Mouse (Mus musculus): ENCODE results near the gene Col23a1.

The Col23a1 gene

DNA sequence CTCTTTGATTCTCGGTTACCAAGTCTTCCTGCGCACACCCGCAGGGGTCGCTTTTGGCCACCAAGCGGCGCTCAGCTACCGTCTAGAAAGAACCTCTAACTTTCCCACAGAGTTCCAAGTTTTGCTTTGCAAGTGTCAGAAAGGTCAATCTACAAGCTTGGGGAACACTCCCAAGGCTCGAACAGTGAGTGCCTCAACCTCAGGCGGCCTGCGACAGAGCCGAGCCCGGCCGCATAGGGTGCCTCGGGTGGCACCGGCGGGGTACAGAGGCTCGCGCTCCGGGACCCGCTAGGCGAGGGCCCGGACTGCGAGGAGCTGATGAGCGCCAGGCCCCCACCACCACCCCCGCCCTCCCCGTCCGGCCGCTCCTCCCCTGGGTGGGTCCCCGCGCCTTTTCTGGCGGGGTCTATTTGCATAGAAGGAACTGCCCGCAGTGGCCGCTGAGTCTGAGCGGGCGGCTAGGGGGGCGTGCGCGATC is at the start of gene Col23a1:
Gene Col23a1, plus strand, starts transcription at position 357 of the 478 bp plus-strand sequence.
- DNase-seq (ENCODE audit: low read depth, low spot score) = peak; percentile 90

DNA sequence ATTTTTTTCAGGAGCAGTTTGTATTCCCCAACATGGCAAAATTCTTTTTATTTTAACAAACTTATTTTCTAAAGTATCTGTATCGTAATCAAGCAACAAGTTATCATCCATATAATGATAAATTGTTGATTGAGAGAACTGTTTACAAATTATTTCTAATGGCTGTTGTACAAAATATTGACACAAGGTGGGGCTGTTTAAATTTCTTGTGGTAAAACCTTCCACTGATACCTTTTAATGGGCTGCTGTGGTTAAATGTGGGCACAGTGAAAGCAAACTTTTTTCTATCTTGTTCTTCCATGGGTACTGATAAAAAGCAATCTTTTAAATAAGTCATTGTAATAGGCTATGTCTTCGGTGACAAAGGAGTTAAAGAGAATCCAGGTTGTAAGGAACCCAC is 46.8 kb upstream of the Col23a1 start:
- DNase-seq (ENCODE audit: low read depth, low spot score) = no peak

DNA sequence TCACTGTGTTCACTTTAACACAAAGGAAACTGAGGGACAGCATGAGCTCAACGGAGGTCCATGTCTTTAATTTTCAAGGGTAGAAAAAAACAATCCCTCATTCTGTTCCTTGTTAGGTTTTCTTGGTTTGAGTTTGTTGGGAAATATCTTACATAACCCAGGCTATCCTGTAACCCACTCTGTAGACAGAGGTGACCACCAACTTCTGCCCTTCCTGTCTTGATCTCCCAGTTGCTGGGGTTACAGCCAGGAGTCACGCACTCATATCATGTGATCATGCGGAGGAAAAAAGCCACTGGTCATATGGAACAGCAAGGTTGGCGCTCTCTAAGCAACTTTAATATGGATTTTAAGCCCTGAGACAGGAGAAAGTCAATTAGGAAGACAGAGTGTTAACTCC is 32.7 kb upstream of the Col23a1 start:
- DNase-seq (ENCODE audit: low read depth, low spot score) = no peak

DNA sequence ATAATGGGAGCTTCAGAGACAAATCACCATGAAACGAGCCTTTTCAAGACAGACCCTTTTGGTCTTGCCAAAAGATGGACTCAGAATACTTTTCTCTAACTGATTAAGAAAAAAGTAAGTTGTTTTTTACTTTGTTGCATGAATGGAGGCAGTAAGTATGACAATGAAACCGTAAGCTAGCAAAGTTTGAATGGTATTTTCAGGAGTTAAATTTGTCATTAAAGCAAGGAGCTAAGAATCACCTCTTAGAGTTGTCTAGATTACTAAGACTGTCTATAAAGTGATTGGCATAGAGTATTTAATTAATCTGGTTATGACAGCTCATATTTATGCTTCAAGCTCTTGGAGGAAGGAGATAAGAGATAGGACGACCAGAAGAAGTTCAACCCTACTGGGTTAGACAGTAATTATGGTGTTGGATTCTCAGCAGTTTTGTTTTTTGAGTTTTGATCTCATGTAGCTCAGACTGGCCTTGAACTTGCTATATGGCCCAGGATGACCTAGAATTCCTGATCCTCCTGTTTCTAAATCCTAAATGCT is 28.0 kb upstream of the Col23a1 start, which contains the start of gene Clk4:
Gene Clk4, plus strand, starts transcription at position 51 of the 540 bp plus-strand sequence.
- DNase-seq (ENCODE audit: low read depth, low spot score) = no peak

DNA sequence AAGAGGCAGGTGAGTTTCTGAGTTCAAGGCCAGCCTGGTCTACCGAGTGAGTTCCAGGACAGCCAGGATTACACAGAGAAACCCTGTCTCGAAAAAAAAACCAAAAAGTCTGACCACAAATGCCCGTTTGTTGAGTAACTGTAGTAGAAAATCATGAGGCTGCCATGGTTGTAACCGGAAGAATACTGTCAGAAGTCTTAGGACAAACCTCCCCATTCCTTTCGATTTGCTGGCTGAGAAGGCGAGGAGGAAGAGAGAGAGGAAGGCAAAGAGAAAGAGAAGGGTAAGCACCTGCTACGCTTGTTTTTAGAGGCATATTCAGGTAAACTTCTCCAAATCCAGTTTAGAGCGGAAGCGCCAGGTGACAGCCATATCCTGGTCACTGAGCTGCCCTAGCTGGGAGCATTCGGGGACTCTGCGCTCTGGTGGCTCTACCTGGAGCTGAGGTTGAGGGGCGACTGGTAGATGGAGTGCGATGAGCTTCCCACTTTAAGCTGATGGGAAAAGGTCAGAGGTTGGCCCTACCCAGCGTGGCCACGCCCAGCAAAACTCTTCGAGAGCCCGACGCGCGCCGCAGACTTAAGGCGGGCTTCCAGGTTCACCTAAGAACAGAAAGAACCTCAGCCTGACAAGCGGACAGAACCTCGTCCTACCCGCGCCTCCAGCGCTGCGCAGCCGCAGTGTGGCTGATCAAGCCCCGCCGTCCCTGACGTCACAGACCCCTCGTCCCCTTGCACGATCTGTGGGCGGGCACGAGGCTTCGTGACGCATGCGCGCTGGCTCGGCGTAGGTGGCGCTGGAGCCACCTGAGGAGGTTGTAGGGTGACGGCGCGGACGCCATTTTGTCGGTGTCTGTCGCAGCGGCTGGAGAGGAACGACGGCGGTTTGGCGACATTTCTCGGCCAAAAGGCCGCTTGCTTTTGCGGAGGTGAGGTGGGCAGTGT is 27.1 kb upstream of the Col23a1 start, which contains the start of gene BC049762:
Gene BC049762, minus strand, starts transcription at position 705 of the 944 bp plus-strand sequence.
- DNase-seq (ENCODE audit: low read depth, low spot score) = peak; percentile 99

DNA sequence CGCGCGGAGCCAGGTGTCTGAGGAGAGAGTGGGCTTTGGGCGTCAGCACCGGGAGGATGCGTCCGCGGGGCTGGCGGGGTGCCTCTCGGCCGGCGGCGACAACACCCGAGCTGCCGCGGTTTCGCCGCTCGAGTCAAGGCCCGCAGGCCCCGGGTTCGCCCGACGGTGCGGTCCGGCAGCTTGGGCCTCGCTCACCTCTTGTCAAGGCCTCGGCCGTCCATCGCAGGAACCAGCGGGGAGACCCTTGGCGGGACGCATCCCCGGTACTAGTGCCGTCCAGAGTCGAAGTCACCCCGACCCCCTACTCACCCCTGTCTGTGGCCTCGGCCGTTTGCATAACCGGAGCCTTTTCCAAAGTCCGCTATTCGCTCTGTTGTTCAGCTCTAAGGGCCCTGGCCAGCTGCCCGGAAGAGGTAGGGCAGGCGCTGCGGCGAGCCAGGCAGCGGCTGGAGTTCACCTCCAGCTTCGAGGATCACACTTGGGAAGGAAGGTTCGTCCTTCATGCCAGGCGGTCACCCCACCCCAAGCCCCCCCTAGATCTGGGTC is 26.4 kb upstream of the Col23a1 start:
- no peak for DNase-seq (ENCODE audit: low read depth, low spot score)

DNA sequence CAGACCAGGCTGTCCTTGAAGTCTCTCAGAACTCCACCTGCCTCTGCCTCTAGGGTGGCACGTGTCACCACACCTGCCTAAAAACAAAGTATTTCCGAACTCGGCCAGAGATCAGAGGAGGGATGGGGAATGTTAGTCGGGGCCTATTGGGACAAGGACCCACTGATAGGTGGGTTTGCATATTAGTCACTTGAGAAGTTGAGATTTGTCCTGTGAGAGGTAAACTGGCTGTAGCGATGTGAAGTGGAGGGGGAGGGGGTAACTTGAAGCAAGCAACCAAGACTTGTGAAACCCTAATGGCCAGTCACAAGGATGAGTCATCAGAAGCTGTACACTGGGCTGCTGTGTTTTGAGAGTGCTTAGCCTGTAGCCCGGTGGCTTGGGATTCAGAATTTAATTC is 25.4 kb upstream of the Col23a1 start:
- DNase-seq (ENCODE audit: low read depth, low spot score) = peak; percentile 53

DNA sequence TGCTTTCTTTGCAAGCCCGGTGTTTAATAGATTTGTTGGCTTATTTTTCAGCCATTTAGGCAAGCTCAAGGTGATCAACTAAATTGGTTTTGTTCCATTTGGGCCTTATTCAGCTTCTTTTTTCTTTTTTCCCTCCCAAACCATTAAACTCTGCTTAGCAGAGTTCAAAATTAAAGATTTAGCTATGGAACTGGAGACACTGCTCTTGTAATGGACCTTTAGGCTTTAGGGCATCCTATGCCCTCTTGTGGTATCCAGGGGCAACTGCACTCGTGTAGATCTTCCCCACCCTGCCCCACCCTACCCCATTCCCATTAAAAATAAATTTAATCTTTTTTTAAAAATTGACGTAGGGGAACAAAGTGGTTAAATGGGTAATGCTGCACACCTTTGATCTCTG is 24.4 kb upstream of the Col23a1 start:
- peak; percentile 54 for DNase-seq (ENCODE audit: low read depth, low spot score)

DNA sequence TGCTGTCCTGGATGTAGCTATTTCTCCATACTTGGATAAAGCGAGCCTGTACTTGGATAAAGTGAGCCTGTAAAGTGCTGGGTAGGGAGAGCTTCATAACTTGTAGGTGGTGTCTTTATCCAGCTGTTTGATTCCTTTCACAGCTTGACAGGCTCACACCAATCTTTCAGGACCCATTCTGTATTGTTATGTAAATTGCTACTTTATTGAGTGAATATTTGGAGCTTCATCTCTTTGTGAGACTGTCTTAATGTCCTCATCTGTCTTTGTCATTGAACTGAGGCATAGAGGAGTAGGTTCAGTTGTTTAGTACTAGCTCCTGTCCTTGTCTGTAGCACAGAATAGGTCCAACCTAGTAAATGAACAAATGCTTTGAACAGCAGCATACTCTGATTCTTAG is 15.3 kb upstream of the Col23a1 start:
- peak; percentile 75 for DNase-seq (ENCODE audit: low read depth, low spot score)

DNA sequence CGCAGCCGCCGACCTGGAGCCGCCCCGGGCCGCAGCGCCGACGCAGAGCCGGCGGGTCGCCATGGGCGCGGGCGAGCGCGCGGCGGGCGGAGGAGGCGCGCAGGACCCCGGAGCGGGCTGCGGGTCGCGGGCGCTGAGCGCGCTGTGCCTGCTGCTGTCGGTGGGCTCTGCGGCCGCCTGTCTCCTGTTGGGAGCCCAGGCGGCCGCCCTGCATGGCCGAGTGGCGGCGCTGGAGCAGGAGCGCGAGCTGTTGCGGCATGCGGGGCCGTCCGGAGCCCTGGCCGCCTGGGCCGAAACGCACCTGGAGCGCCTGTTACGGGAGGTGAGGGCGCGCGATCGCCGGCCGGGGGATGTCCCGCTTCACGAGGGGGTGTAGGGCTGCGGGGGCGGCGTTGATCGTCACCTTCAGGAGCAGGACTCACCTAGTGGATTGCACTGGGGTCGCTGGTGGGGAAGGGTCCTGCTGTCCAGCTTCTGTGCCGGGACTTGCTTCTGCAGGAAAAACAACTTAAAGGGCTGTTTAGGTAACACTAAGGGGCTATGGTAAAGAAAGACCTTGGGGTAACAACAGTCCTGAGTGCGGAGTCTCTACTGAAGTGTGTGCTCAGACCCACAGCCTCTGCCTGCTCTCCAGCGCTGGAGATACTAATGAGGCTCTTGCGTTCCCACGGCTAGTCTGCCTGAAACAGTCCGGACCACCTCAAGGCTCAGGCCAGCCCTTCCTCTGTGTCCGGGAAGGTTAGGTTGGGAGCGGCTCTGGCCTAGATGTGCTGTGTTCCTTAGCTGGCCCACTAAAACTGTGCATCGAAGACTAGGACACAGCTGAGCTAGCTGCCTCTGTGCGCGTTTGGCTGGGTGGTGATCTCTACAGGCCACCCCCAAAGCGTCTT is 591 bp downstream of the Col23a1 start:
- peak; percentile 50 for DNase-seq (ENCODE audit: low read depth, low spot score)

DNA sequence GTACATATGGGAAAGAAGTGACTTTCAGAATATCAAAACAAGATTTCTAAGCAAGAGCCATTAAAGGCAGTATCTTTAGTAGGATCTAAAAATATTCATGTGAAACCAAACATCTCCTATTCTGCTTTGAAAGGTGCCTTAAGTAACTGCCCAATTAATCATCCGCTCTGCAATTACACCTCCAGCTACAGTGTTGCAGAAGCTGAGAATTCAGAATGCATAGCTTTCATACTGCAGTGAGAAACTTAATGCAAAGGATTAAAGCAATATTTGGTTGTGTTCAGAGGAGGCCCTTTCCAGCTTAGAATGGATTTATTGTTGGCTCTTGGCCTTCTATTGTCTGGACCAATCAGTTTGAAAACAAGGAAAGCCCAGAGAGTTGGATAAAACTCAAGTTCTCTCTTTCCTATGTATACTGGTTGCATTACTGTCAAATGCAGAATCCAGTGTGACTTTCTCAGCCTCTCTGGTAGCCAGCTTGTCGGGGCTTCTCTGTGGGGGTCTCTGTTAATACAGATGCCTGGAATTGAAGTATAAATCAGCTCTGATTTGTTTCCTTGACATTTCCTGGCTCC is 4.3 kb downstream of the Col23a1 start:
- no peak for DNase-seq (ENCODE audit: low read depth, low spot score)

DNA sequence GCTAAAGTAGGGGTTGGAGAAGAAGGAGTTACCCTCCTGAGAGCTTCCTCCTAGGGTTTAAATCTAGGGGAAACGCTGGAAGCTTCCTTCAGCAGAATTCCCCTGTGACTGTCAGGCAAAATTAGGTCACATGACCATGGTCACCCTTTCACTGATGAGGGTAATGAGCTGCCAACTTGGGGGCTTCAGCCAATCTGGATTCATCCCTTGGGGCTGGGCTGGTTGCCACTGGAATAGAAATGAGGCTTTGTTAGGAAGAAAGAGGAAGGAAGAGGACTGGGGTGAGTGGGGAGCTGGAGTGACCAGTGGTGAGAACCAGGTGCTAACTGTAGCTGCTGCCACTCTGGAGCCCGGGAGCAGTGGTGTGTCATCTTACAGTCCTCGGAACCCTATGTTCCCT is 6.0 kb downstream of the Col23a1 start:
- no peak for DNase-seq (ENCODE audit: low read depth, low spot score)

DNA sequence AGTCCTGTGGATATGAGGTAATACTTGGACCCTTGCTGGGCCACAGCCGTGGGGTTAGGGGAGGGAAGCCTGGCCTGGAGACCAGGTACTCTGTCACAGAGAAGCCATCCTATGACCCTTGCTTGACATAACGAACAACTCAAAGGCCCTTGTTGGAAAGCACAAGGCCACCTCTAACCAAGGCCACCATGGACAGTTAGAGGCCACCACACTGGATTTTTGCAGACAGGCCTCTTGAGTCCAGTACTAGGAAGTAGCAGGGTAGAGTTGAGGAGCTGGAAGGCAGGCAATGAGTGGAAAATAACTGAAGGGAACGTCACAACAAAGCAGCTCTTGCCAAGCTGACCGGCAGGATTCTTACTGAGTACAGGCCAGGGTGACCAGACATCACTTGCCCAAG is 9.0 kb downstream of the Col23a1 start:
- DNase-seq (ENCODE audit: low read depth, low spot score) = no peak

DNA sequence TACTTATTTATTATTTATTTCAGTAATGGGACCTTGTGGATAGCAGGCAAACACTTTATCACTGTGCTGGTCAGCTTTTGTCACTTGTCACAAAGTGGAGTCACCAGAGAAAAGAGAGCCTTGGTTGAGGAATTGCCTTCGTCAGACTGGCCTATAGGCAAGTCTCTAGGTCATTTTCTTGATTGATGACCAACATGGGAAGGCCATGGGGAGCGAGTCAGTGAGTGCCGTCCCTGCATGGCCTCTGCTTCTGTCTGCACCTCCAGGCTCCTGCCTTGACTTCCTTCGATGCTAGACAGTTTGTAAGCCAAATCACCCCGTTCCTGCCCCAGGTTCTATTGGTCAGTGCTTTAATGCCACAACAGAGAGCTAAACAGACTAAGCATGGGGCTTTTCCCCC is 12.7 kb downstream of the Col23a1 start:
- DNase-seq (ENCODE audit: low read depth, low spot score) = no peak

DNA sequence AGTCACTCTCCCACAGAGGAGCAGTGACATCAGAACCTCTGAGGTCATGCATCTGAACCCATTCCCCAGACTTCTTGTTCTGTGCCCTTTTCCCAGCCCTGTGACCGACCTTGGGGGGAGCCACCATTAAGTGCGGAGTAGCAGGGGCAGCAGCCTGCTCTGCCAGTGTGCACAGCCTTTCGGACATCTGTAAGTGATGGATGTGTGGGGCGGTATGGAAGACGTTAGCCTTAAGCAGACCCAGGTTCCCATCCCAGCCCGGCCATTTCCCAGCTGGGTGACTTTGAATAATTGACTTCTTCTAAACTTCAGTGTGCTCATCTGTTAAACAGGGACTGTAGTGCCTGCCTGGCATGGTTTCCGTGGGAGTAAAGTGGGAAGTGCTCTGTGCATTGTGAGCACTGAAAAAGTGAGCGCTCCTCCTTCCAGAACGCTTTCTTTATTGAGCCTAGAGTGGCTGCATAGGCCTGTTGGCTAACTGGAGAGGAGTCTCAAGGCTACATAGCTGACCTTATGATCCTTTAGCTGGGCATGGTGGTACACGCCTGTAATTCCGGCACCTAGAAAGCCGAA is 14.3 kb downstream of the Col23a1 start:
- no peak for DNase-seq (ENCODE audit: low read depth, low spot score)

DNA sequence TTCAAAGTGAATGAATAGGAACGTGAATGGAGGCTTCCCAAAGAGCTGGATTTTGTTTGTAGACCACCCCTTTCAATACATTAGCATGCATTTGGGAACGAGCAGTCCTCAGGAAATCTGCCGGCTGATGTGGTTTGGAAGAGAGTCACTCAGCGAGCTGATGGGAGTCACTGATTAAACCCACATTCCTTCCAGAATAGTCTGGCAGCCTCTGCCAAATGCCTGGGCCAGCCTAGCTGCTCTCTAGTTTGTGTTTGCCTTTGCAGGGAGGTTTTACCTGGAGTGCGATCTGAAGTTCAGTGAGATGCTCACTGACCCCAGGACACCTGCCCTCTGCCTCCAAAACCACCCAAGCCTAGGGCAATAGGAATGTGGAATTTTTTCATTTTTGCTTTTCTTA is 18.6 kb downstream of the Col23a1 start:
- no peak for DNase-seq (ENCODE audit: low read depth, low spot score)

DNA sequence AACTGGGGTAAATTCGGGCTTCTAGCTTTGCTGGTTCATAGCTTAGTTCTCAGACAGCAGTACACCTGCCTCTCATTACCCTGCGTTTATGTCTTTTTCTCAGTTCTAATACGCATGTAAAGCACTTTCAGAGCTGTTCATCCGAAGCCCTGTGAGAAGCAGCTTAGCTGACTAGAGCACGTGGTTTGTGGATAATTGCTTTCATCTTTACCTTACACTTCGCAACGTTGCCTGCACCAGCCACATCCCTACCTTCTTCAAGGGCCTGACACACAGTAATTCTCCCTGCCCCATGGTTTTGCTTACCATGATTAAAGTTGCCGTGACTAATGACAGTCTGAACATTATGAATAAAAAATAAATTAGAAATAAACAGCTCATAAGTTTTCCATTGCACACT is 22.1 kb downstream of the Col23a1 start:
- DNase-seq (ENCODE audit: low read depth, low spot score) = no peak

DNA sequence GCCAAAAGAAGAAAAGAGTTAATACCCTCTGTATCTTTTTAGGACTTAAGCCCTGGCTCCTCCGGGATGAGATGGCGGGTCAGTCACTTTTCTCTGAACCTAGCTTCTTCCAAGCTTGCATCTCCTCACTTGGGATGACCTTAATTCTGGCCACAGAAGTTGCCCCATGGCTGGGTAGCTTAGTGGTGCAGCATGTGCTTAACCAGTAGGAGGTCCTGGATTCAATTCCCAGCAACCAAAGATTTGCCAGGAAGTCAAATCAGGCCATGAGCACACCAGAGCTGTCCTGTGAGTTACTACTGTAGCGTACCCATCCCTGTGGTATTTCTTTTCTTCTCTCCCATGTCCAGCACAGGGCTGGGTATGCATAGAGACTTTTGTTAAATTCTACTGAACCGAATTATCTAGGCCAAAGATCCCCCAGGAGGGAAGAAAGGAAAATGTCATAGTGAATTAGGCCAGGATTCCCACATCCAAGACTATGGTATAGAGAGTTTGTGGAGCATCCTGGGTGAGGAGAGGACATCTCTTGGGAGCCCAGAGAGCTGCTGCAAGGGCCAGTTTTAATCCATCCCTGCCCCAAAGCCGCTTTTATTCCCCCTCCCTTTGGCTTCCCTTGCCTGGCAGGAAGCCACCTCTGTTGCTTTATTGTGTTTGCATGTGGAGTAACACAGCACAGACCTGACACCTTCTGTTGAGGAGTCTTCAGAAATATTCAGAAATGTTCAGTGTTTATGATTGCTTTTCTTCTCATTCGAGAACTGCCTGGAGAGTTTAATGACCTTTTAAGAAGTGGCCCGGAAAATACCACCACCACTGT is 26.5 kb downstream of the Col23a1 start:
- DNase-seq (ENCODE audit: low read depth, low spot score) = no peak

DNA sequence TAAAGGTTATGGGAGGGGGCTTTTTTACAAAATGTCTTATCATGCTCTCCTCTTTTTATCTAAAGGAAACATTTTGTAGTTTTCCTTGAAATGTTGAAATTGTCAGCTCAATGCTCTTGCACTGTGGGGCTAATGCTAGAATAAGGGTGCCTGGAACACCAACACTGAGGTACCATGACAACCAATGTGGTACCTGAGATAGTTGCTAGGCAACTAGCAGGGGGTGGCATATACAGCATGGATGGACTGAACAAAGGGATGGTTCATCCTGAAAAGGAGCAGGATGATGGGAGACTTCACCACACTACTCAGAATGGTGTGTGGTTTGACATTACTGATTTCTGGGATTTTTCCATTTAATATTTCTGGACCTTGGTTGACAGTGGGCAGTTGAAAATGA is 30.9 kb downstream of the Col23a1 start:
- peak; percentile 11 for DNase-seq (ENCODE audit: low read depth, low spot score)

DNA sequence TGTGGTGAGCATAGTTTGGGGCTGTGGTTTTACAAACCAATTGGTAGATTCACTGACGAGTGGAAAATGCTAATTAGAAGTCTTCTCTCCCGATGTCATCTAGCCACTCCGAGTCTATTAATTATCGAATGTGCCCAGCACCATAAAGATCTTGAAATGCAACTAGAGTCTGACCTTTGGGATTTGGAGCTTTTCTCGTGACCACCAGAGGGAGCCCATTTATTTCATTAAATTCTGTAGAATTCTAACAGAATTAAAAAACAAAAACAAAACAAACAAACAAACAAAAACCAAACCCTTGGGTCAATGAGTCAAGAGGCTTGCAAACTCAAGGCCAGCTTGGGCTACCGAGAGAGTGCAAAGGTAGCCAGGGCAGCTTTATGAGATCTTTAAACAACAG is 37.2 kb downstream of the Col23a1 start:
- DNase-seq (ENCODE audit: low read depth, low spot score) = no peak

Measured in R1 (cell line).